Mouse (Mus musculus) midbrain, embryonic 16.5 days (tissue): ENCODE data around the gene Trim43a. TPM values are rescaled to one million over a fixed set of nuclear protein-coding genes. Genes with fewer than 3 reads are reported as not detected.
"Not testable (repeated sequence)": the region's sequence is repeated elsewhere in the genome, so short reads cannot be mapped to it uniquely, and the experiment has no call there.

ENCODE experiments used
- ATAC-seq: fragments of 200-750 bp; cut with Nextera tagmentation; 2 replicates; pipeline ENCODE4 v1.8.0; 2017; ENCODE audit warnings: moderate TSS enrichment
- H3K27ac ChIP-seq: fragments of 300-500 bp; sonication (generic); 2 replicates; pipeline ENCODE4 v1.5.1; 2014; ENCODE audit warnings: mild to moderate bottlenecking, low read length, mixed read lengths
- H3K27me3 ChIP-seq: fragments of 300-500 bp; sonication (generic); 2 replicates; pipeline ENCODE4 v1.6.1; 2014; ENCODE audit warnings: low read depth, low read length, mixed read lengths; ENCODE audit not compliant: control insufficient read depth, insufficient read depth
- H3K36me3 ChIP-seq: fragments of 300-500 bp; sonication (generic); 2 replicates; pipeline ENCODE4 v1.6.1; 2014; ENCODE audit warnings: mild to moderate bottlenecking, low read length, moderate library complexity, mixed read lengths; ENCODE audit not compliant: control insufficient read depth, insufficient read depth
- H3K4me1 ChIP-seq: fragments of 300-500 bp; sonication (generic); 2 replicates; pipeline ENCODE4 v1.6.1; 2014; ENCODE audit warnings: mild to moderate bottlenecking, low read length, mixed read lengths; ENCODE audit not compliant: control insufficient read depth, insufficient read depth
- H3K4me2 ChIP-seq: fragments of 300-500 bp; sonication (generic); 2 replicates; pipeline ENCODE4 v1.6.1; 2014; ENCODE audit warnings: mild to moderate bottlenecking, low read length, mixed read lengths
- H3K4me3 ChIP-seq: fragments of 300-500 bp; sonication (generic); 2 replicates; pipeline ENCODE4 v1.5.1; 2014; ENCODE audit warnings: low read depth, mild to moderate bottlenecking, low read length, moderate library complexity, mixed read lengths
- H3K9ac ChIP-seq: fragments of 300-500 bp; sonication (generic); 2 replicates; pipeline ENCODE4 v1.6.1; 2014; ENCODE audit warnings: low read depth, low read length, mixed read lengths
- H3K9me3 ChIP-seq: fragments of 300-500 bp; sonication (generic); replicated peaks from 2 replicates; pipeline ENCODE4 v1.6.1; 2014; ENCODE audit warnings: mild to moderate bottlenecking, low read length, mixed read lengths; ENCODE audit not compliant: control insufficient read depth, poor library complexity, severe bottlenecking
- WGBS: fragments of 180-500 bp; shearing (Covaris S2); extraction: QIAGEN DNeasy Blood & Tissue Kit; methylation state at CpG from one replicate; pipeline ENCODE4 v1.1.7; 2014; 5-methylcytosine and 5-hydroxymethylcytosine counted together
- polyA plus RNA-seq: library from polyadenylated mRNA; unstranded; fragments of >200 nt; fragmentation: Nextera tagmentation; extraction: Ambion mirVana; gene quantifications from 2 replicates; pipeline ENCODE4 v1.2.1, GENCODE M21; 2015

Gene Trim43a
- polyA plus RNA-seq, 1 experiment from 2014 or later = not detected

DNA sequence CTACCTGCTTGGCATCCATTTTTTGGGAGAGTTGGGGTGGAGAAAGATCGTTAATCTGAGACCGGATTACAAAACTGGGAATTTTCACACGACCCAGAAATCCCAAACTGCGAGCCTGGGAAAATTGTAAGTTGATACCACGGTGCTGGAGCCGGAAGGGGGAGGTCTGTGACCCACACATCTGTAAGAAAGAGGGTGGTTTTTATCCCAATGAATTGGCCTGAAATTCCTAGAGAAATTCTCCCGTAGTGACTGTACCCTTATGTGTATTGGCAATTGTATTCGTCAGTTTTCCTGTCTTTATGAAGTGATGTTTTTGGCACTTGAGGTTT lies 32.1 kb upstream of the Trim43a start:
- ATAC-seq = peak; percentile 5

DNA sequence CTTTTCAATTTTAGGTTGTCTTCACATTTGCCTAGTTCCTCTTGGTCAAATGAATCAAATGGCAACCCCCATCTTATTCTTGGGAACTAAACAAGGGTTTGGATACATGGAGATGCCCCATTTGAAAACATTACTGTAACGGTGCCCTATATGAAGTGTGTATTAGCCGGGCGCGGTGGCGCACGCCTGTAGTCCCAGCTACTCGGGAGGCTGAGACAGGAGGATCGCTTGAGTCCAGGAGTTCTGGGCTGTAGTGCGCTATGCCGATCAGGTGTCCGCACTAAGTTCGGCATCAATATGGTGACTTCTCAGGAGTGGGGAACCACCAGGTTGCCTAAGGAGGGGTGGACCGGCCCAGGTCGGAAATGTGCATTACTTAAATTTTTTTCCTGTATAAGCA lies 27.6 kb upstream of the Trim43a start:
- no peak for ATAC-seq
- Histone ChIP-seq H3K9me3 (0 out of 2 replicates have a peak, but pooled peaks cover 3% of the 10 kb centered on the region), H3K36me3 (peaks cover 26% of the 10 kb centered on the region), H3K9ac (no peak overlapping the region), H3K27ac (no peak overlapping the region), H3K4me1 (peaks cover 23% of the 10 kb centered on the region), H3K4me3 (no peak overlapping the region), H3K4me2 (no peak overlapping the region), H3K27me3 (no peaks in the 10 kb centered on the region)
- 97% methylated on average over 14 of the region's 14 CpGs for WGBS

More for the DNA sequence above, 32.1 kb upstream of the Trim43a start:
- Histone ChIP-seq H3K4me2 (peak overlapping the region; percentile 86), H3K4me1 (peaks cover 28% of the 10 kb centered on the region), H3K27ac (peak overlapping the region; percentile 78), H3K4me3 (peak overlapping the region; percentile 50), H3K27me3 (no peaks in the 10 kb centered on the region), H3K36me3 (peaks cover 7% of the 10 kb centered on the region; the same call in 1 of the 2 replicates), H3K9me3 (0 out of 2 replicates have a peak, but pooled peaks cover 3% of the 10 kb centered on the region), H3K9ac (peak overlapping the region; percentile 64)
- 8% methylated on average over 8 of the region's 8 CpGs for WGBS

DNA sequence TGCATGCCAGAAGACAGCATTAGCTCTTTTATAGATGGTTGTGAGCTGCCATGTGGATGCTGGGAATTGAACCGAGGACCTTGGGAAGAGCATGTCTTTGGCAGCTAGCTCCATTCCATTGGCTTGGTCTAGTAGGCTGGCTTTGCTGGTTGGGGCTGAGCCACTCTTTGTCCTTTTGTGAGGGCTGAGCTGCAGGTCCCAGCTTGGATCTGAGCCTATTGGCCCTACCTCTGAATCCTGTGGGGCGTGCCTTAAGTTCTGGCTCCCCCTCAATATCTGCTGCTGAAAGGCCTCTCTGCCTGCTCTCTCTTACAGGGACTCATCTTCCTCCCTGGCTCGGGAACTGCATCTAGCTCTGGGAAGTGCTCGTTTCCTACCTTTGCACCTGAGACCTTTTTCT lies 22.5 kb upstream of the Trim43a start:
- Histone ChIP-seq H3K27me3 (no peaks in the 10 kb centered on the region), H3K27ac (no peak overlapping the region), H3K4me3 (no peak overlapping the region), H3K9ac (no peak overlapping the region), H3K36me3 (peaks cover 51% of the 10 kb centered on the region), H3K9me3 (0 out of 2 replicates have a peak, but pooled peaks cover 1% of the 10 kb centered on the region), H3K4me2 (no peak overlapping the region), H3K4me1 (no peaks in the 10 kb centered on the region)
- WGBS = 89% methylated on average over 4 of the region's 4 CpGs
- ATAC-seq = no peak

DNA sequence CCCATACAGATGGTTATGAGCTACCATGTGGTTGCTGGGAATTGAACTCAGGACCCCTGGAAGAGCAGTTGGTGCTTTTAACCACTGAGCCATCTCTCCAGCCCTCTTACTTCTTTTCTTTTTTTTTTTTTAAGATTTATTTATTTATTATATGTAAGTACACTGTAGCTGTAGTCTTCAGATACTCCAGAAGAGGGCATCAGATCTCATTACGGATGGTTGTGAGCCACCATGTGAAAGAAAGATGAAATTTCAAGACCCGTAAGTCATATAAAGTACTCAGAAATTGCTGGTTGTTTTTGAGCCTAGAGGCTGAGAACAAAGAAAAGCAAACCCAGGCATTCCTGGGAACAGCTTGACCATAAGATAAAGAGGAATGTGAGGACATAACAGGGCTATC lies 19.2 kb upstream of the Trim43a start:
- not testable (repeated sequence) for H3K4me3 ChIP-seq, ATAC-seq, H3K27ac ChIP-seq, H3K4me2 ChIP-seq, H3K9me3 ChIP-seq, H3K9ac ChIP-seq, H3K27me3 ChIP-seq, H3K4me1 ChIP-seq
- WGBS = 92% methylated on average over 2 of the region's 2 CpGs
- peaks cover 52% of the 10 kb centered on the region for H3K36me3 ChIP-seq

DNA sequence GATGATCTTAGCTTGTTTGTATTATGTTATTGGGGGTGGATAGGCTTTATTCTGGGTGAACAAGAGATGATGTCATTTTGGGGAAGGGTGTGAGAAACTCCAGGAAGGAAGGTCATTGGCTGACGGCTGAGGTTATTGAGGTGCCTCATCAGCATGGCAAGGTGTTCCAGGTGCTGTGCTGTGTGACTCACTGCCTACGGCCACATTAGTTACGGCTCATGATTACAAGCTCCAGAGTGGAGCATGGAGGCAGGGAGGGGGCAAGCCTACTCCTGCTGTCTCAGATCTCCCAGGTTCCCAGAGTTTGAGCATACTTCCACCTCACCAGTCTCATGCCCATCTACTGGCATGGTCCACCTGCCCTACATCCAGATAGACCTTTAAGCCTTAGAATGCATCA lies 10.2 kb upstream of the Trim43a start:
- H3K4me2 ChIP-seq, H3K4me1 ChIP-seq, H3K9ac ChIP-seq, H3K27ac ChIP-seq, H3K27me3 ChIP-seq, H3K4me3 ChIP-seq: not testable (repeated sequence)
- WGBS = 98% methylated on average over 3 of the region's 3 CpGs
- ATAC-seq = peak; percentile 57
- peaks cover 41% of the 10 kb centered on the region for H3K36me3 ChIP-seq
- H3K9me3 ChIP-seq = peaks cover 24% of the 10 kb centered on the region

DNA sequence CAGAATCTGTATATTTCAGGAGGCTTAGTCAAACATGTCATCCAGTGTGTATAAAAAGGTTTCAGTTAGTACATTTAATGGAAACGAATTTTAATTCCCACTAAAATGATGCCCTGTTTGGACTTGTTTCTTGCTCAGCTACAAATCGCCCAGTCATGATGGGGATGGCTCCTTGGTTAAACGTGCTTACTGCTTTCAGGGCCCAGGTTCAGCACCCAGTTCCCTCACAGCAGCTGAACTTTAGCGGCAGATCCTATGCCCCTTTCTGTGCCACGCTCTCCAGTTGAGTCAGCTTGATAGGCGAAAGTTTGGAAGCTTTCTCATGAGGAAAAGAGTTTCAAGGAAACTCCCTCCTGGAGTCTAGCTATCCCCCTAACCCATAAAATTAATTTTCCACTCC lies 13.0 kb downstream of the Trim43a start:
- H3K36me3 ChIP-seq, H3K27ac ChIP-seq, H3K4me2 ChIP-seq, H3K27me3 ChIP-seq, H3K4me1 ChIP-seq, H3K4me3 ChIP-seq, ATAC-seq, H3K9ac ChIP-seq, H3K9me3 ChIP-seq: not testable (repeated sequence)
- 88% methylated on average over 6 of the region's 6 CpGs for WGBS

DNA sequence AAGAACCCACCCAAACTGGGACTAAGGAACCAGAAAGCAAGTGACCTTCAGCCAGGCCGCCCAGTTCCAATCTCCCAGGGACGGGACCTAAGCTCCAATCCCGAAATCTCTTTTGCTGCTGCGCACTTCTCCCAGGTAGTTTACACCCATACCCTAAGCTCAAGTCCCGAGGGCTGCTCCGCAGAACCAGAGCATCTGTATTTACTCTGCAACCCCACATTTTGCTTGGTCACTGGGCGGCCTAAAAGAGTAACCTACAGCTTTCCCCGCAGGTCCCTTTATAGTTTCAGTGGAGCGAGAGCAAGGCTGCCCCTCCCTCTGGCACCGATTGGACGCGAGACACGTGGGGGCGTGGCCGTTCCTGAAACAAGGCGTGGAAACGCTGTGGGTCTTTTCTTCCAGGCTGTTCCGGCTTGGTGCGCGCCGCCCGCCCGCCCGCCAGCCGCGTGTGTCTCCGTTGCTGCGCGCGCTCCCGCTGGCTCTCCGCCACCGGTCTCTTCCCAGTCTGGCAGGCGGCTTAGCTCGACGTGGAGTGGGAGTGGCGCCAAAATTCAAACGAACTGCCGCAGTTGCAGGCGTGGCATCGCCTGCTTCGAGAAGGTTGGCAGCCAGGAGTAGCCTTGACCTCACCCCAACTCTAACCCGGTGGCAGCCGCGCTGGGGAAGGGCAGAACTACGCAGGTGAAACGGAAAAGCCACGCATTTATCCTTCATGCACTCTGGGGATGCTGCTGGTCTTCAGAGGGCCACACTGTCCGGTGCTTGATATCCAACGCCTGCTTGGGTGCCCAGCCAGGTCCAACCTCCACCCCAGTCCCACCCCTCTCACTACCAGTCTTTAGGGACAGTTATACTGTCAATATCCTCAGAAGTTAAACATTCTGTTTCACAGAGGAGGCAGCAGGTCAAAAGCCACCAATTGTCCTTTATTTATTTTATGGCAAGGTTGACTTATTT lies 18.8 kb downstream of the Trim43a start:
- Histone ChIP-seq H3K4me2 (peak overlapping the region; percentile 59), H3K9ac (peak overlapping the region; percentile 50), H3K4me3 (peak overlapping the region; percentile 42)
- peak; percentile 99 for ATAC-seq
- WGBS = under 1% methylated on average over 44 of the region's 50 CpGs
- H3K27ac ChIP-seq, H3K4me1 ChIP-seq, H3K9me3 ChIP-seq, H3K36me3 ChIP-seq, H3K27me3 ChIP-seq: not testable (repeated sequence)

DNA sequence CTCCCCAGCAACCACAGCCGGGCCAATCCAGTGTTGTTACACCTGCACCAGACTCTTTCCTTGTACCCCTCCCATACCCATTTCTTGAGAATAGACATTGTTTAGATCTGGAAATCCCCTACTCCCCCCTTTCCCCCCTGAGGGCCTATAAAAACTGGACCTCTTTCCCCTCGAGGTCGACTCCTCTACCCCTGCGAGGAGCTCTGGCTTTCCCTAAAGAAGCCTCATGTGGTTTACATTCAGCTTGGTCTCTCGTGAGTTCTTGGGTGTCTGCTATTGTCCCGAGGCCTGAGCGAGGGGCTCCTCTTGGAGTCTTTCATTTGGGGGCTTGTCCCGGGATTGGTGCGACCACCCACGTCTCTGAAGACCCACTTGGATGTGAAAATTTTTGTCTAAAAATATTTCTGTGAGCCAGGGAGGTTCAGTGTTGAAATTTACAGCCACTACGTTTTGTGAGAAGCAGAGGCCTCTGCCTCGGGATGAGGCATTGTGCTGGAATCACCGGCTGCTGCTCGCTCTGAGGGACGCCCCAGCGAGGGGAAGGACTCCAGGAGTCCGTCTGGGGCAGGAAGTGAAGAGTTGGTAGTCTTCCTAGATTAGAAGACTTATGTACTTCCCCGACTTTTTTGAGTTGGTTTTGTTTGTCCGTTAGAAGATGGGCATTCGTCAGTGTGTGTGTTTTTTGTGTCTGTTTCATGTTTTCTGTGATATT lies 45.3 kb downstream of the Trim43a start:
- H3K4me2 ChIP-seq, ATAC-seq: not testable (repeated sequence)
- WGBS = 68% methylated on average over 13 of the region's 20 CpGs

DNA sequence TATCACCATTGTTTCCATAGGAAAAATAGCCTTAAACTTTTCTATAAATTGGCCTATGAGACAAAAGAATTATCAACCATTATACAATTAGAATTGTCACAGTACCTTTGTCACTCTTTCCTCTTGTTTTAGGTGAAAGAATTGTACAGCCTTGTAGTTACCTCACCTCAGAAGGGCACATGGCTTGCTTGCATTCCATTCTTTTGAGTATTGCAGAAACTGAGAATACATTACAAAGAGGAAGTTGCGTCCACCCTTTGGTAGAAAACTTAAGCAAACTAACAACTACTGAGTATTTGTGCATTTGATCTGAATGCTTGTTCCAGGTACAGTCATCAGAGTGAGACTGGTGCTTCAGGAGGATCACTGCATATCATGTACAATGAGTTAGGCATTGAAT lies 57.4 kb downstream of the Trim43a start:
- H3K36me3 ChIP-seq, H3K9ac ChIP-seq, ATAC-seq, H3K27me3 ChIP-seq, H3K27ac ChIP-seq, H3K4me3 ChIP-seq, H3K4me2 ChIP-seq, H3K4me1 ChIP-seq, H3K9me3 ChIP-seq: not testable (repeated sequence)
- WGBS = 95% methylated on average over 1 of the region's 1 CpGs

More for the DNA sequence above, 45.3 kb downstream of the Trim43a start:
- not testable (repeated sequence) for H3K4me1 ChIP-seq, H3K4me3 ChIP-seq, H3K9me3 ChIP-seq, H3K9ac ChIP-seq, H3K27ac ChIP-seq, H3K27me3 ChIP-seq, H3K36me3 ChIP-seq
